Mouse (Mus musculus) kidney, adult 2 months (tissue): ENCODE data around the gene Igfbp4.

Experiments used
- CTCF ChIP-seq: fragments of 200-500 bp; conservative IDR thresholded peaks from 2 replicates; pipeline ENCODE4 v1.5.1; 2011; ENCODE audit warnings: low read depth, mild to moderate bottlenecking, control low read depth, low read length, moderate library complexity, mixed read lengths; ENCODE audit not compliant: insufficient read depth, insufficient read length
- POLR2A ChIP-seq: fragments of 200-500 bp; IDR thresholded peaks from one replicate; pipeline ENCODE4 v1.6.1; 2011; ENCODE audit warnings: low read depth, low read length, control low read depth

DNA sequence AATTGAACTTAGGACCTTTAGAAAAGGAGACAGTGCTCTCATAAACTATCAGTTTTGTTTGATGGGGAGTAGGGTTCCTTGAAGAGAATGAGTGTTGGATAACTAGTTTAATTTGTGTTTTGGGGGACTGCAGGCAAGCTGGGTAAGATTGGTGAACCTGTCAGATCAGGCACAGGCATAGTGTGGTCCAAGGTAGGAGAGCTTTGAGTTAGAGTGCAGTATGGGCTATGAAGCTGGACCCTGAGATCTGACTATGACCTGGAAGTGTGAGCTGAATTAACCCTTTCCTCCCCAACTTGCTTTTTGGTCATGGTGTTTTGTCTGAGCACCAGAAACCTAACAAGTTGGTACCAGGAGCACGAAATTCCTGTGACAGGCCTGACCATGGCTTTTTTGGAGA is 27.2 kb upstream of the Igfbp4 start:
- TF ChIP-seq CTCF, result no peak
- no peak for TF ChIP-seq POLR2A
